Comparison of ENCODE assay signal across 15 mouse cellular contexts in the genomic region with DNA sequence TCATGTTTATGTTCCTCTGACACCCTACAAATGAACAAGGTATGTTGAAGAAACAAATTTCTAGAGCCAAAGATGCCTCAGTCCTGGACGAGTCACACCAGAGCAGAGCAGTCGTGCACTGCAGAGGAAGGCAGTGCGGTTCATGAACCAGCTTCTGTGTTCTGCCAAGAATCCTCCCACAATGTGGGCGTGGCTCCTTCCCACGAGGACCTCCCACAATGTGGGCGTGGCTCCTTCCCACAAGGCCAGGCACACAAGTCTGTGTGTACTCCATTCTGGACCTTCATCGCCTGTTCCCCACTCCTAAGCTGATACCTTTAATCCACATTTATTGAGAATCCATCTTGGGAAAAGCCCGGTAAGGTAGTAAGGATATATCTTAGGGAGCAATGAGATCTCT. TPM values are rescaled to one million over a fixed set of nuclear protein-coding genes. Genes with fewer than 3 reads are reported as not detected.
DNase-seq lines count a peak whose midpoint lies in the region; ATAC-seq and TF ChIP-seq lines count a peak whose summit lies in the region.
"Had no signal": no experiment of that assay in that cellular context is flagged by ENCODE, and none has a peak within 500 bp of the region (broad histone marks: within the 10 kb centered on the region; RNA-seq: fewer than 3 reads in every experiment).

No protein-coding gene starts in this region.

- H3K4me1 ChIP-seq in lung, postnatal 0 days (ENCODE audit: insufficient read depth, low read depth, low read length): no peaks in the 10 kb centered on the region
- no peaks in the 10 kb centered on the region for H3K4me1 ChIP-seq in neural tube, embryonic 15.5 days
- H3K4me1 ChIP-seq: heart, embryonic 13.5 days had no signal

- no peaks in the 10 kb centered on the region for H3K27me3 ChIP-seq in lung, postnatal 0 days (replicated peaks; ENCODE audit: insufficient read depth, low read length)
- H3K27me3 ChIP-seq in neural tube, embryonic 15.5 days (replicated peaks): no peaks in the 10 kb centered on the region
- H3K27me3 ChIP-seq: CH12.LX; heart, embryonic 13.5 days had no signal

- H3K9ac ChIP-seq in lung, postnatal 0 days (replicated peaks; ENCODE audit: low read depth): no peak overlapping the region
- no peak overlapping the region for H3K9ac ChIP-seq in neural tube, embryonic 15.5 days (replicated peaks)
- H3K9ac ChIP-seq: heart, embryonic 13.5 days had no signal

- H3K4me3 ChIP-seq in lung, postnatal 0 days (ENCODE audit: low read depth, low read length): no peak overlapping the region
- no peak overlapping the region for H3K4me3 ChIP-seq in neural tube, embryonic 15.5 days (replicated peaks)
- H3K4me3 ChIP-seq: heart, embryonic 13.5 days; myocyte had no signal

- no peak for ATAC-seq in lung, postnatal 0 days
- no peak for ATAC-seq in neural tube, embryonic 15.5 days (ENCODE audit: low FRiP score)
- ATAC-seq: activated CD4-positive, CD25-positive, alpha-beta regulatory T cell, adult 4 months; forebrain, embryonic 16.5 days had no signal

- DNase-seq in lung, postnatal 36 days: peak; percentile 22
- DNase-seq in lung, postnatal 0 days (ENCODE audit: low spot score): no peak
- DNase-seq in NIH3T3 (ENCODE audit: low read depth) (peak; percentile 48), liver (peak; percentile 60)
- peak; percentile 19 to 45 for DNase-seq in thymus, postnatal 36 days
- DNase-seq in layer of hippocampus, postnatal 25 days (ENCODE audit: extremely low spot score in 1 of 2, low spot score in 1 of 2): no peak
- DNase-seq: cerebellum, postnatal 14 days; gastrocnemius, postnatal 10 days; kidney, adult 11 months had no signal

- WGBS in lung, postnatal 0 days: 59% methylated on average over 8 of the region's 8 CpGs
- WGBS in neural tube, embryonic 15.5 days: 72% methylated on average over 8 of the region's 8 CpGs

- no peak overlapping the region for H3K27ac ChIP-seq in lung, postnatal 0 days (ENCODE audit: low read length)
- no peak overlapping the region for H3K27ac ChIP-seq in neural tube, embryonic 15.5 days (replicated peaks)
- H3K27ac ChIP-seq: heart, embryonic 13.5 days had no signal

- no peak for TF ChIP-seq CTCF in lung, postnatal 0 days (IDR thresholded peaks at IDR 0.05)

- no peaks in the 10 kb centered on the region for H3K36me3 ChIP-seq in lung, postnatal 0 days (ENCODE audit: insufficient read depth, low read length)
- H3K36me3 ChIP-seq in neural tube, embryonic 15.5 days: no peaks in the 10 kb centered on the region
- H3K36me3 ChIP-seq: heart, embryonic 13.5 days had no signal

- H3K9me3 ChIP-seq in lung, postnatal 0 days (ENCODE audit: low read length): no peaks in the 10 kb centered on the region
- no peaks in the 10 kb centered on the region for H3K9me3 ChIP-seq in neural tube, embryonic 15.5 days (replicated peaks)
- H3K9me3 ChIP-seq: heart, embryonic 13.5 days had no signal

- no peak overlapping the region for H3K4me2 ChIP-seq in lung, postnatal 0 days (replicated peaks; ENCODE audit: low read depth, low read length)
- H3K4me2 ChIP-seq in neural tube, embryonic 15.5 days: no peak overlapping the region
- H3K4me2 ChIP-seq: heart, embryonic 13.5 days had no signal

- no peak for TF ChIP-seq EP300 in lung, postnatal 0 days (IDR thresholded peaks at IDR 0.05)

RNA-seq across cellular contexts. Expression of a gene that starts 8.2 kb away (rescaled TPM):
- polyA plus RNA-seq in lung, postnatal 0 days (2015; fragmentation: Nextera tagmentation; extraction: Ambion mirVana): 1.8 and 2.0 TPM in 2 replicates
- polyA plus RNA-seq in neural tube, embryonic 15.5 days (2015; fragmentation: Nextera tagmentation; extraction: Ambion mirVana): 1.0 and 4.3 TPM in 2 replicates
- 1 to 10 TPM; 2.8 to 3.6 TPM for total RNA-seq in layer of hippocampus, postnatal 25 days (2021)
- polyA plus RNA-seq: myocyte had no signal

RNA-seq across cellular contexts. Expression of a gene that starts 41.6 kb away (rescaled TPM):
- polyA plus RNA-seq in lung, postnatal 0 days (2015; fragmentation: Nextera tagmentation; extraction: Ambion mirVana): 1.1 and 1.7 TPM in 2 replicates
- 2.3 and 7.0 TPM in 2 replicates for polyA plus RNA-seq in neural tube, embryonic 15.5 days (2015; fragmentation: Nextera tagmentation; extraction: Ambion mirVana)
- total RNA-seq in layer of hippocampus, postnatal 25 days (2021): under 1 TPM; 0.52 to 0.57 TPM

Comparison
In these comparisons a context has a peak if more than half of its experiments do, and no peak if none do; other contexts are left out.
1. DNase-seq: peak in lung, postnatal 36 days (single experiment), NIH3T3 (single experiment), liver (single experiment) and thymus, postnatal 36 days (2 of 2); none in lung, postnatal 0 days (single experiment) and layer of hippocampus, postnatal 25 days (0 of 2).